Mouse (Mus musculus) left cerebral cortex, postnatal 4 days (tissue): ENCODE data around the gene Sbno1. TPM values are rescaled to one million over a fixed set of nuclear protein-coding genes. Genes with fewer than 3 reads are reported as not detected.
"Not testable (repeated sequence)": the region's sequence is repeated elsewhere in the genome, so short reads cannot be mapped to it uniquely, and the experiment has no call there.

Source experiments
- DNase-seq: peaks from one replicate; pipeline ENCODE4 v3.0.0-alpha.2; 2022
- intact Hi-C: fragments of 180-260 bp; cut with DNase I; formaldehyde crosslinking; loops from one replicate; pipeline ENCODE4 v1.15.1; 2025
- microRNA-seq: library from miRNA; unstranded; fragments of <30 nt; microRNA quantifications from one replicate; pipeline ENCODE4 v1.2.0, GENCODE M21; 2022
- total RNA-seq, 2 experiments: library from RNA; stranded (reverse); gene quantifications; 2 replicates each; pipeline ENCODE4 v1.2.3; 2021

The Sbno1 gene
- total RNA-seq, 2 experiments from 2014 or later = 126 to 131 TPM

DNA sequence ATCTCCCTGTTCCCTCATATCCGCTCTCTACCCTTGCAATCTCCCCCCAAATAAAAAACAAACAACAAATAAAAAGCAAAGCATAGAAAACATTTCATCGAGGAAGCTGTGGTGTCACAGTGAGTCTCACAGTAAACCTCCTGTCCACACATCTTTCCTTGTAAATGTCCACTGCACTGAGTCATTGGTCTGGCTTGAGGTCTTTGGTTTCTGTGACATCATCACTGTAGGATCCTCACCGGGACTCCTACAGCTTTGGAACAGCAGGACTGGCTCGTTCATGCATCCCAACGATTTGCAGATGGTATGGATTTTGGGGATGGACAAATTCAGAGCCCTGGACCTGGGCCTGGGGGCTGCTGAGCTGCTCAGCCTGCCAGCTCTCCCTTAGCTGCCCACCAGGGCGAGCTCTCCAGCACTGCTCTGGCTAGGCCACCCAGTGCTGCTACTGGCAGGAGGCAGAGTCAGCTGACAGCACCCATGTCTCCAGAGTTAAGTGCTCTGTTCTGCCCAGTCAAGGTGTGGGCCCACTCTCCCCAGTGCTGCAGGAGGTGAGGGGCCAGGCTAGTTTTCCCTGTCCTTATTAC, 84.0 kb downstream of the Sbno1 start:
- intact Hi-C loops = not testable (repeated sequence)
- DNase-seq = peak; percentile 36

DNA sequence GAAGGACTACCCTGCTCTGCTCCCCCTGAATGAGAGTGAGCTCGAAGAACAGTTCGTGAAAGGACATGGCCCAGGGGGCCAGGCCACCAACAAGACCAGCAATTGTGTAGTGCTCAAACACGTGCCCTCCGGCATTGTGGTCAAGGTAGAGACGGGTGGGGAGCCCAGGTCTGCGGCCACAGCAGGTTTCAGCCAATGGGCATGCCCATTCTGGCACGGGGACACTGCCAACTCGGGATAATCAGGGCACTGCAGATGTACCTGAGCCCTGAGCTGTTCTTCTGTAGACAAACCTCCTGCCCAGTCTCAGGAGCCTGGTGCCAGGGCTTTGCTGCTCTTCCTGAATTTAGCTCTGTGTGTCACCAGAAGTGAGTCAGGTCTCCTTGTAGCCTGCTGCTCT, 87.0 kb downstream of the Sbno1 start:
- DNase-seq = no peak
- intact Hi-C loops = no loop called here

DNA sequence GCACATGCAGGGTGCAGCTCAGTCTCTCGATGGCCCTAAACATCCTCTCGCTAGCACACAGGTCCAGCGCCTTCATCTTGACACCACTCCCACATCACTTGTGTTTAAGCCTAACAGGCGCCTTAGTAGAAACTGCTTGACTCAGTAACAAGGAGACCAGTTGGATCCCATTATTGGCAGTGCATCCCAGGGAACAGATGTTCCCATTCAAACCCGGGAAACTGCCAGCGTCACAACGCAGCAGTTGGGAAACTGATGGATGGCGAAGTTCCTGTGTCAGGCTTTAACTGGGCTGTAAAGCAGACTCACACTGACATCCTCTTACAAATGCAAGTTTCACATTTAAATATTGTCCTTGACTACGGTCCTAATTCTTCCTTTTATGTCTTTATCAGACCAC, 87.9 kb downstream of the Sbno1 start:
- peak; percentile 62 for DNase-seq
- intact Hi-C loops = no loop called here

DNA sequence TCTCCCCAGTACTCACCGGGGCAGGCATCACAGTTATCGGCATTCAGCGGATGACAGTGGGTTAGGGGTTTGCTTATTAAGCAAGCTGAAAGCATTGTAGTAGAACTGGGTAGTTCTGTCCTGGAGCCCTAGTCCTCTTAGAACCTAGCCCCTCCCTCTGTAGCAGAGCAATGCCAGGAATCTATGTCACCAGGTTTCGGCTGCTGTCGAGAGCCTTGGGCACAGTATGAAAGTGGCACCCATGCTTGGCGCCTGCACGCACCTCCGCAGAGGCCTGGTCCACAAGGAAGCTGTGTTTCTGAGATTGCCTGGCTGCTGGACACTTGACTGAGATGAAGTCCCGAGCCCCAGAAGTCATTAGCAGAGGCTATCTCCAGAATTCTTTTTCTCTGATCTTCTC, 88.7 kb downstream of the Sbno1 start:
- no peak for DNase-seq
- intact Hi-C loops = no loop called here

DNA sequence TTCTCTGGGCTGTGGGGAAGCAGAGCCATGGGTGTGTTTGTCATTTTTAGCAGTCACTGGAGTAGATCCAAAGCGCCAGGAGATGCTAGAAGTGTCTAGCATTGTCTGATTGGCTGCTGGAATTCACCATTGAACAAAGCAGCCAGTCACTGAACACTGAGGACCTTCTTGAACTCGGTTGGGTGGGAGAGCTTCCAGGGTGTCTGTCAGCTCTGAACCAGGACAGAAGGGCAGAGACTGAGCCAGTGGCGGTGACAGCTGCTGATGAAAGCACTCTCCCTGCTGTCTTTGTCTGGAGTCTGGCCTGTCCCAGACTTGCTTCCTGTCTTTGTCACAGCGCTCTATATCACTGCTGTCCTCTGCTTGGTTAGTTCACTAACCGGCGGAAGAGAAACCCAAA, 91.4 kb downstream of the Sbno1 start:
- intact Hi-C loops = no loop called here

DNA sequence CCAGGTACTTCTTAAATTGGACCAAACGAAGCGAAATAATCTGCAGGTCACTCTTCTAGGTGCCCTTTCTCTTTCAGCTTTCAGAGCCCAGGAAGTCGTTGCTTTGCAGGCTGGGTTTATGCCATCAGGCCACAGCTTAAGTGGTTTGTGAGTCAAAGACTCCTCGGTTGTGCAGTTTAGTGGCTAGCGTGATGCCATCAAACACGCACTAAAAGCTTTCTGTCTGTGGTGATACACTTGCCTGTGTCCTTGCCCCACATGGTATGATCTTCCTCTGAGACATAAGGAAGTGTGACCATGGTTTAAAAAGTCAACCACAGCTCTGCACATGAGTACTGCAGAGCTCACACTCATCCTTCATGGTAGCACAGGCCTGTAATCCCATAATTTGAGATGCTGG, 95.7 kb downstream of the Sbno1 start:
- intact Hi-C loops = no loop called here
- DNase-seq = no peak

More for the DNA sequence above, 91.4 kb downstream of the Sbno1 start:
- peak; percentile 90 for DNase-seq

DNA sequence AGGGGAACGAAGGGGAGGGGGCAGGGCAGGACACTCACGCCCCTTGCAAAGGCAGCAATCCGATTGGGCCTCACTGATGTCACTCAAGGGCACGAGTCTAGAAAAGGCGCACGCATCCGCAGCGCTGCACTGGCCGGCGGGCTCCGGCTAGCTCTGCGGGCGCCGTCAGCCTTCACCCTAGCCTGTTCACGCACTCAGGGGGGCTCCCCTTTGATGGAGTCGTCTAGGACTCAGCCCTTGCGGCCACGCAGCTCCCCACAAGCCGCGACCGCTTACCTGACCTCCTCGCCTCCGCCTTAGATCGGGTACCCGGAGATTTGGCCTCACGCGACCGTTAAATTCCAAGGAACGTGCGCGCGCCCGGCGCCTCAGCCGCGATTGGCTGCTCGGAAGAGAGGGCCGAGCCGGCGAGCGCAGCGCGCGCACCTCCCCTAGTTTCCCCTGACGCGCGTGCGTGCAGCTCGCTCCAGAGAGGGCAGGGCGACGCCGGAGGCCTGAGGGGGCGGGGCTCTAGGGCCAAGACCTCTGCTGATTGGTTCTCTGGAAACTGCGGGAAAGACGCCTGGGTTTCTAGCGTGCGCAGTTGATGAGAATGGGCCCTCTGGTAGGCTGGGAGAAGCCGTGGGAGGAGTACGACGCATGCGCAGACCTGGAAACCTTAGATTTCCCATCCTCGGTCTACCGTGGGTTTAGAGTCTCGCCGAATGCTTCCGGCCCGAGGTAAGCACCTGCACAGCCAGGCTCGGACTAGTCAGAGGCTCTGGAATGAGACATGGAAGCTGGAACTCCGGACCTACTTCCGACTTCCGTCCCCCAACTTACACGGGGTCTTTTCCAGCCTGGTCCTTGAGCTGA, 98.1 kb downstream of the Sbno1 start, which contains the start of the genes Mphosph9 and 2810006K23Rik:
Mphosph9 (minus strand) TSS at position 463 of the 855 bp plus-strand sequence.
2810006K23Rik (plus strand) TSS at position 580 of the 855 bp plus-strand sequence.
- intact Hi-C loops = no loop called here
- DNase-seq = peak; percentile 100

DNA sequence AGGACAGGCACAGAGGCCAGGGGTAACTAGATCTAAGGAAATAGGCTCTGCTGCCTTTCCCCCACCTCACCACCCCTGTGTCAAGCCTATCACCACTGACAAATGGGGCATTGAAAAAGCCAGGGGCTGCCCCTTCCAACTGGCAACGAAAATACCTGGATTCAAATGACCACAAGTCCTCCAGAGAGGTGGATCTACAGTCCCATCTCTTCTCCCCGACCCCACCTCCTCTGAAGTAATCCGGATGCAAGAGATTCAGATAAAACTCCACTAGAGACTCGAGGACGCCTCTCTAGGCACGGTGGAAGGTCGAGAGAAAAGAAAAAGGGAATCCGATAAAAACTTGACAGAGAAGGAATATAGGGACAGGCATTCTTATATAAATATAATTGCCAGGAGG, 99.0 kb downstream of the Sbno1 start:
- intact Hi-C loops = no loop called here
- no peak for DNase-seq

Small RNA genes within 50 kb of the gene (microRNA-seq; reads per million reads assigned to microRNA genes)
- 2.1 reads per million for gene Gm27486

Other genes starting within 250 kb of the Sbno1 start
- 100 to 1,000 TPM; 146 to 151 TPM for gene Pitpnm2, start 176.2 kb downstream of the Sbno1 start, total RNA-seq
- gene Mphosph9, start 98.0 kb downstream of the Sbno1 start, total RNA-seq = 10 to 100 TPM; 17.9 to 26.7 TPM
- gene 2810006K23Rik, start 97.9 kb downstream of the Sbno1 start, total RNA-seq = 10 to 100 TPM in 1 of 2 experiments, 1 to 10 TPM in 1; 8.6 to 11.1 TPM
- gene Cdk2ap1, start 62.9 kb downstream of the Sbno1 start, total RNA-seq = 100 to 1,000 TPM; 112 to 119 TPM
- 10 to 100 TPM; 45.2 to 55.7 TPM for gene Kmt5a, start 13.9 kb upstream of the Sbno1 start, total RNA-seq
- 10 to 100 TPM; 19.0 to 20.5 TPM for gene Rilpl2, start 52.4 kb upstream of the Sbno1 start, total RNA-seq
- 10 to 100 TPM; 26.4 to 33.6 TPM for gene Snrnp35, start 57.1 kb upstream of the Sbno1 start, total RNA-seq
- 10 to 100 TPM; 15.0 to 16.6 TPM for gene Rilpl1, start 105.4 kb upstream of the Sbno1 start, total RNA-seq
- 100 to 1,000 TPM; 119 to 123 TPM for gene Tmed2, start 114.7 kb upstream of the Sbno1 start, total RNA-seq
- gene Ddx55, start 126.9 kb upstream of the Sbno1 start, total RNA-seq = 10 to 100 TPM; 27.5 to 30.8 TPM
- 10 to 100 TPM; 44.4 to 46.9 TPM for gene Eif2b1, start 153.1 kb upstream of the Sbno1 start, total RNA-seq
- 10 to 100 TPM; 36.3 to 37.1 TPM for gene Gtf2h3, start 153.1 kb upstream of the Sbno1 start, total RNA-seq
- gene Atp6v0a2, start 202.6 kb upstream of the Sbno1 start, total RNA-seq = 10 to 100 TPM; 36.2 to 39.8 TPM